Mouse (Mus musculus): ENCODE measurements around the gene Adat1. TPM values are rescaled to one million over a fixed set of nuclear protein-coding genes. Genes with fewer than 3 reads are reported as not detected.
"Not testable (repeated sequence)": the region's sequence is repeated elsewhere in the genome, so short reads cannot be mapped to it uniquely, and the experiment has no call there.

The Adat1 gene
- polyA plus RNA-seq, 1 experiment from 2014 or later, result 4.3 TPM

GRCm38 (mm10) chr8:111938076-111938985, 53.8 kb downstream of the Adat1 start:
- ATAC-seq (ENCODE audit: low read depth); H3K4me3 ChIP-seq (replicated peaks); H3K9me3 ChIP-seq (replicated peaks); DNase-seq; H3K9ac ChIP-seq; H3K27me3 ChIP-seq: not testable (repeated sequence)
- Histone ChIP-seq H3K4me1 (replicated peaks) (peaks cover 44% of the 10 kb centered on the region), H3K36me3 (peaks cover 17% of the 10 kb centered on the region), H3K4me2 (peak overlapping the region; percentile 90; the same call in 1 of the 2 replicates), H3K27ac (peak overlapping the region; percentile 95)
- whole genome bisulfite sequencing (ENCODE audit: insufficient replicate concordance), result 69% methylated on average over 9 of the region's 9 CpGs

- DNase-seq (no peak), ATAC-seq (ENCODE audit: low read depth) (no peak)
- H3K9ac ChIP-seq, result no peak overlapping the region
- H3K36me3 ChIP-seq, result peaks cover 5% of the 10 kb centered on the region
- no peak overlapping the region for H3K4me2 ChIP-seq
- no peak overlapping the region for H3K27ac ChIP-seq
- WGBS (ENCODE audit: insufficient replicate concordance), result 49% methylated on average over 3 of the region's 3 CpGs
- peaks cover 49% of the 10 kb centered on the region for H3K4me1 ChIP-seq (replicated peaks)
- no peaks in the 10 kb centered on the region for H3K27me3 ChIP-seq
- no peaks in the 10 kb centered on the region for H3K9me3 ChIP-seq (replicated peaks)
- no peak overlapping the region for H3K4me3 ChIP-seq (replicated peaks)
These were observed 54.9 kb downstream of the Adat1 start for GRCm38 (mm10) chr8:111937184-111937583.

GRCm38 (mm10) chr8:111934201-111934600, 57.9 kb downstream of the Adat1 start:
- Histone ChIP-seq H3K9me3 (replicated peaks) (no peaks in the 10 kb centered on the region), H3K9ac (peak overlapping the region; percentile 24; the same call in 1 of the 2 replicates), H3K27ac (peak overlapping the region; percentile 48; the same call in 1 of the 2 replicates), H3K4me1 (replicated peaks) (peaks cover 56% of the 10 kb centered on the region), H3K4me3 (replicated peaks) (peak overlapping the region; percentile 72; the same call in 1 of the 2 replicates), H3K36me3 (no peaks in the 10 kb centered on the region), H3K27me3 (no peaks in the 10 kb centered on the region), H3K4me2 (peak overlapping the region; percentile 83)
- DNase-seq (no peak), ATAC-seq (ENCODE audit: low read depth) (no peak)
- WGBS (ENCODE audit: insufficient replicate concordance), result 82% methylated on average over 2 of the region's 2 CpGs

DNA sequence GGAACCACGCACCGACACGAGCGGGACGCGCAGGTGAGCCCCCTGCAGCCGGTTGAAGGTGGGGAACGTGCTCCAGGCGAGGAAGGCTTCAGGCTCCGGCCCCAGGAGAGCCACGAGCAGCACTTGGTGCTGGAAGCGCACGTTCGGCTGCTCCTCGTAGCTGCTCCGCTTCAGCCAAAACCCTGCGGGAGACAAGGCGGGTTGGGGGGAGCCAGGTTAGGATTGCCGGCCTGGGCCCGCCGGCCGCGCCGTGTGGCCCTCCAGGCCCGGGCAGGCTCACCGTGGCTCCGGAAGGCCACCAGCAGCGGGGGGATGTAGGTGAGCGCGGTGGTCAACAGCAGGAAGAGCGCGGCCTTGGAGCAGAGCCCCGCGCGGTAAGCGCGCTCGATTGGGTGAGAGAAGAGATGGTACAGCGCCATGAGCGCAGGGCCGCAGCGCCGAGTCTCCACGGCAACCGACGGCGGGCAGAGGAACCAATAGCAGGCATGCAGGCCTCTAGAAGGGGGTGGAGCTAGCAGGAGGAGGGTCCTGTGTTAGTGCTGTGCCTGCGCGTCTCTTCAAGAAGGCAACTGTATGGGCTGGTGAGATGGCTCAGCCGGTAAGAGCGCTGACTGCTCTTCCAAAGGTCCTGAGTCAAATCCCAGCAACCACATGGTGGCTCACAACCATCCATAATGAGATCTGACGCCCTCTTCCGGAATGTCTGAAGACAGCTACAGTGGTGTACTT, 58.6 kb downstream of the Adat1 start, which contains the start of gene Tmem231:
Gene Tmem231 (minus strand): TSS at position 534 of the 729 bp plus-strand sequence.
- no peaks in the 10 kb centered on the region for H3K36me3 ChIP-seq
- peaks cover 56% of the 10 kb centered on the region for H3K4me1 ChIP-seq (replicated peaks)

DNA sequence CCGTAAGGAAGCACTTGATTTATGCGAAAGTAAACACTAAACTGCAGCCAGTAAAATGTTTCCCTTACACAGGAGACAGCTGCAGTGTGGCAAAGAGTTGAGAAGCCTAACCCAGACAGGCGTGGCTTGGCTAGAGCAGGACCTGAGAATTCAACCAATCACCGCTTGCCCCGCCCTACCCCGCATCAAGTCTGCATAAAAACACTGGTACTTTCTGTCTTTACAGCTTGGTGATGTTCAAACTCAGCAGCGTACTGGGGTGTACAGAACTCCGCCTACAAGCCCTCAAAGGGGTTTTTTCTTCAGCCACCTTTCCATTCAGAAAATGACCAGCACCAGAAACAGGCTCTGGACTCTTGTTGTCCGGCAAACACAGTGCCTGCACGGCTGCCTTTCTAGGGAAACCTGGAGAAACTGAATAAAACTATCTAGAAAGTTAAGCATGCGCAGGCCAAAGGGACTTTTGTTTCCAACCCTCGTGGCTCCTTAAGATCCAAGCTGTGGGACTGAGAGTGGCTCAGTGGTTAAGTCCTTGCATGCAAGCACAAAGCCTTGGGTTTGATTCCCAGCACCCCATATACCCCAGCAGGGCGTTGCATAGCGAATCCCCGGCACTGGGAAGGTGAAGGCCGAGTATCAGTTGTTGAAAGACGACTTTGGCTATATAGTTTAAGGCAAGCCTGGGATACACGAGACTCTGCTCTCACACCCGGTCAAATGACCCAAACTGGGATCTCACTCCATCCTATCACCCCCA, 59.3 kb downstream of the Adat1 start:
- peak; percentile 46 for ATAC-seq (ENCODE audit: low read depth)
- 31% methylated on average over 19 of the region's 19 CpGs for WGBS (ENCODE audit: insufficient replicate concordance)
- Histone ChIP-seq H3K4me1 (replicated peaks) (peaks cover 59% of the 10 kb centered on the region), H3K36me3 (no peaks in the 10 kb centered on the region), H3K4me2 (peak overlapping the region; percentile 83), H3K27ac (peak overlapping the region; percentile 90), H3K4me3 (replicated peaks) (peak overlapping the region; percentile 72), H3K27me3 (no peaks in the 10 kb centered on the region), H3K9me3 (replicated peaks) (no peaks in the 10 kb centered on the region), H3K9ac (peak overlapping the region; percentile 81)
- DNase-seq, result peak; percentile 69

More for the DNA sequence above, 58.6 kb downstream of the Adat1 start, which contains the start of gene Tmem231:
- Histone ChIP-seq H3K4me2 (peak within 1 kb of the TSS; percentile 83), H3K4me3 (replicated peaks) (peak within 1 kb of the TSS; percentile 72), H3K9me3 (replicated peaks) (no peaks in the 10 kb centered on the region), H3K27ac (peak within 1 kb of the TSS; percentile 90), H3K27me3 (no peaks in the 10 kb centered on the region), H3K9ac (peak within 1 kb of the TSS; percentile 81)
- WGBS (ENCODE audit: insufficient replicate concordance), result 2% methylated on average over 53 of the region's 53 CpGs
- DNase-seq (peak; percentile 90), ATAC-seq (ENCODE audit: low read depth) (peak; percentile 91)

- Histone ChIP-seq H3K27ac (peak overlapping the region; percentile 96), H3K4me2 (no peak overlapping the region; the same call in 1 of the 2 replicates), H3K9me3 (replicated peaks) (no peaks in the 10 kb centered on the region), H3K36me3 (no peaks in the 10 kb centered on the region), H3K4me1 (replicated peaks) (peaks cover 64% of the 10 kb centered on the region), H3K27me3 (no peaks in the 10 kb centered on the region), H3K4me3 (replicated peaks) (no peak overlapping the region), H3K9ac (no peak overlapping the region)
- ATAC-seq (ENCODE audit: low read depth) (no peak), DNase-seq (no peak)
- 84% methylated on average over 16 of the region's 16 CpGs for WGBS (ENCODE audit: insufficient replicate concordance)
These were observed 60.4 kb downstream of the Adat1 start for GRCm38 (mm10) chr8:111931721-111932120.

DNA sequence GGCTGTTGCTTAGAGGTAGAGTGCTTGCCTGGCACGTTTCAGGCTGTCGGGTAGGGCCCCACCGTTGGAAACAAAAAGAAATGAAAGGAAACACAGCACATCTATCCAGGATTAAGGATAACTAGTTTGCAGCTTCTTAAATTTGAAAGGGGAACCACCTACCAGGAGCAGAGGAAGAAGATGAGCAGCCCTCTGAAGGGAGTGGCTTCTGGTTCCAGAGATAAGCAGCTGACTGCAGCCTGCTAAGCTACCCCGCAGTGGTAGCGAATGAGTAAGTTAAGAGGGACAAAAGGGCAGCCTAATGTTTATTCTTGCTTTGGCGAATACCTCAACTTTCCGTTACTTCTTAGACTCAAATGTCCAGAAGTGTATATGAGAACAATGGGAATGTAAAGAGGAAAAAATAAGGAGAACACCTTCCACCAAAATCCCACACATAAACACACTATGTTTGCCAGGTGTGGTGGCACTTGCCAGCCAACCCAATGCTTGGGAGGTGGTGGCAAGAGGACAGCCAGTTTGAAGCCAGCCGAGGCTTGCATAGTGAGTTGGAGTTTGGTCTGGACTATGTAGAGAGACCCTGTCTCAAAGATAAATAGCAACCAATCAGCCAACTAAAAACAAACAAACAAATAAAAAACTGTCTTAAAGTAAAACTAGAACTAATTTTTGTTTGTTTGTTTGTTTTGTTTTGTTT, 62.3 kb downstream of the Adat1 start:
- Histone ChIP-seq H3K36me3 (no peaks in the 10 kb centered on the region), H3K4me2 (peak overlapping the region; percentile 62), H3K9ac (peak overlapping the region; percentile 62), H3K27me3 (no peaks in the 10 kb centered on the region), H3K9me3 (replicated peaks) (no peaks in the 10 kb centered on the region), H3K4me3 (replicated peaks) (peak overlapping the region; percentile 30; the same call in 1 of the 2 replicates), H3K4me1 (replicated peaks) (peaks cover 73% of the 10 kb centered on the region), H3K27ac (peak overlapping the region; percentile 96)
- DNase-seq (peak; percentile 70), ATAC-seq (ENCODE audit: low read depth) (peak; percentile 88)
- WGBS (ENCODE audit: insufficient replicate concordance), result 15% methylated on average over 8 of the region's 8 CpGs

GRCm38 (mm10) chr8:111924976-111925375, 67.1 kb downstream of the Adat1 start:
- DNase-seq (no peak), ATAC-seq (ENCODE audit: low read depth) (peak; percentile 1; the same call in 1 of the 2 replicates)
- H3K9ac ChIP-seq, result peak overlapping the region; percentile 27; the same call in 1 of the 2 replicates
- peaks cover 41% of the 10 kb centered on the region for H3K4me1 ChIP-seq (replicated peaks)
- H3K36me3 ChIP-seq, result no peaks in the 10 kb centered on the region
- WGBS (ENCODE audit: insufficient replicate concordance), result 26% methylated on average over 7 of the region's 7 CpGs
- H3K27ac ChIP-seq, result peak overlapping the region; percentile 78
- peak overlapping the region; percentile 6; the same call in 1 of the 2 replicates for H3K4me2 ChIP-seq
- no peaks in the 10 kb centered on the region for H3K27me3 ChIP-seq
- no peak overlapping the region for H3K4me3 ChIP-seq (replicated peaks)
- no peaks in the 10 kb centered on the region for H3K9me3 ChIP-seq (replicated peaks)

GRCm38 (mm10) chr8:111923383-111923804, 68.7 kb downstream of the Adat1 start:
- DNase-seq (peak; percentile 36), ATAC-seq (ENCODE audit: low read depth) (peak; percentile 59)
- Histone ChIP-seq H3K9ac (no peak overlapping the region), H3K27me3 (no peaks in the 10 kb centered on the region), H3K4me2 (no peak overlapping the region), H3K4me3 (replicated peaks) (no peak overlapping the region), H3K36me3 (no peaks in the 10 kb centered on the region), H3K4me1 (replicated peaks) (peaks cover 28% of the 10 kb centered on the region), H3K9me3 (replicated peaks) (no peaks in the 10 kb centered on the region), H3K27ac (no peak overlapping the region)
- WGBS (ENCODE audit: insufficient replicate concordance), result 27% methylated on average over 10 of the region's 10 CpGs

- Histone ChIP-seq H3K36me3 (no peaks in the 10 kb centered on the region), H3K27me3 (no peaks in the 10 kb centered on the region), H3K27ac (no peak overlapping the region), H3K4me1 (replicated peaks) (peaks cover 20% of the 10 kb centered on the region), H3K9ac (no peak overlapping the region), H3K9me3 (replicated peaks) (no peaks in the 10 kb centered on the region), H3K4me2 (no peak overlapping the region), H3K4me3 (replicated peaks) (no peak overlapping the region)
- ATAC-seq (ENCODE audit: low read depth), result no peak
- 54% methylated on average over 4 of the region's 4 CpGs for WGBS (ENCODE audit: insufficient replicate concordance)
- no peak for DNase-seq
These were observed 71.1 kb downstream of the Adat1 start for GRCm38 (mm10) chr8:111920971-111921370.

Measured in liver, embryonic 13.5 days (tissue).